Mouse (Mus musculus): ENCODE measurements around the gene Pros1. TPM values are rescaled to one million over a fixed set of nuclear protein-coding genes. Genes with fewer than 3 reads are reported as not detected.

Gene Pros1
- total RNA-seq, 2 experiments from 2014 or later: 14.4 to 15.8 TPM

GRCm38 (mm10) chr16:62857498-62857897, 3.4 kb downstream of the Pros1 start:
- intact Hi-C loops (cut with DNase I; ENCODE audit: low total_unique reads): no loop called here
- no peak for DNase-seq

- DNase-seq: no peak
- intact Hi-C loops (cut with DNase I; ENCODE audit: low total_unique reads): no loop called here
Observed at GRCm38 (mm10) chr16:62858018-62858417, 3.9 kb downstream of the Pros1 start.

GRCm38 (mm10) chr16:62860140-62860539, 6.0 kb downstream of the Pros1 start:
- DNase-seq: no peak
- intact Hi-C loops (cut with DNase I; ENCODE audit: low total_unique reads): no loop called here

GRCm38 (mm10) chr16:62861455-62861854, 7.3 kb downstream of the Pros1 start:
- DNase-seq: no peak
- intact Hi-C loops (cut with DNase I; ENCODE audit: low total_unique reads): no loop called here

GRCm38 (mm10) chr16:62872688-62873117, 18.6 kb downstream of the Pros1 start:
- no peak for DNase-seq
- intact Hi-C loops (cut with DNase I; ENCODE audit: low total_unique reads): no loop called here

GRCm38 (mm10) chr16:62873180-62873579, 19.1 kb downstream of the Pros1 start:
- DNase-seq: no peak
- intact Hi-C loops (cut with DNase I; ENCODE audit: low total_unique reads): no loop called here

- intact Hi-C loops (cut with DNase I; ENCODE audit: low total_unique reads): no loop called here
- DNase-seq: no peak
Observed at GRCm38 (mm10) chr16:62874065-62874464, 20.0 kb downstream of the Pros1 start.

- no peak for DNase-seq
- intact Hi-C loops (cut with DNase I; ENCODE audit: low total_unique reads): no loop called here
Observed at GRCm38 (mm10) chr16:62895824-62896223, 41.7 kb downstream of the Pros1 start.

- DNase-seq: no peak
- intact Hi-C loops (cut with DNase I; ENCODE audit: low total_unique reads): no loop called here
Observed at GRCm38 (mm10) chr16:62911364-62911763, 57.3 kb downstream of the Pros1 start.

- no peak for DNase-seq
- intact Hi-C loops (cut with DNase I; ENCODE audit: low total_unique reads): no loop called here
Observed at GRCm38 (mm10) chr16:62912246-62912645, 58.1 kb downstream of the Pros1 start.

- intact Hi-C loops (cut with DNase I; ENCODE audit: low total_unique reads): no loop called here
- DNase-seq: no peak
Observed at GRCm38 (mm10) chr16:62915530-62915929, 61.4 kb downstream of the Pros1 start.

GRCm38 (mm10) chr16:62922245-62922644, 68.1 kb downstream of the Pros1 start:
- intact Hi-C loops (cut with DNase I; ENCODE audit: low total_unique reads): no loop called here
- DNase-seq: no peak

GRCm38 (mm10) chr16:62931341-62931740, 77.2 kb downstream of the Pros1 start:
- DNase-seq: no peak
- intact Hi-C loops (cut with DNase I; ENCODE audit: low total_unique reads): no loop called here

GRCm38 (mm10) chr16:62936316-62936715, 82.2 kb downstream of the Pros1 start:
- DNase-seq: no peak
- intact Hi-C loops (cut with DNase I; ENCODE audit: low total_unique reads): no loop called here

- intact Hi-C loops (cut with DNase I; ENCODE audit: low total_unique reads): loop anchor here (10.0 kb wide), 1 partner anchor 1804 kb away; no protein-coding TSS in a partner anchor
- DNase-seq: peak; percentile 63
Observed at GRCm38 (mm10) chr16:62940388-62941003, 86.4 kb downstream of the Pros1 start.

GRCm38 (mm10) chr16:62941763-62942162, 87.7 kb downstream of the Pros1 start:
- DNase-seq: no peak
- intact Hi-C loops (cut with DNase I; ENCODE audit: low total_unique reads): loop anchor here (10.0 kb wide), 1 partner anchor 1803 kb away; no protein-coding TSS in a partner anchor

GRCm38 (mm10) chr16:62942418-62943410, 88.6 kb downstream of the Pros1 start:
- intact Hi-C loops (cut with DNase I; ENCODE audit: low total_unique reads): loop anchor here (10.0 kb wide), 1 partner anchor 1802 kb away; no protein-coding TSS in a partner anchor
- no peak for DNase-seq

GRCm38 (mm10) chr16:62958485-62958884, 104.4 kb downstream of the Pros1 start:
- no peak for DNase-seq
- intact Hi-C loops (cut with DNase I; ENCODE audit: low total_unique reads): no loop called here

- DNase-seq: no peak
- intact Hi-C loops (cut with DNase I; ENCODE audit: low total_unique reads): no loop called here
Observed at GRCm38 (mm10) chr16:62964361-62964763, 110.3 kb downstream of the Pros1 start.

GRCm38 (mm10) chr16:62971673-62972332, 117.7 kb downstream of the Pros1 start:
- DNase-seq: no peak
- intact Hi-C loops (cut with DNase I; ENCODE audit: low total_unique reads): no loop called here

All from gastrocnemius, postnatal 14 days (tissue).